Mouse (Mus musculus) gastrocnemius, postnatal 10 days (tissue): Measurements from ENCODE around the gene Reps1. TPM values are rescaled to one million over a fixed set of nuclear protein-coding genes. Genes with fewer than 3 reads are reported as not detected.

ENCODE experiments used
- DNase-seq: peaks from one replicate; pipeline ENCODE4 v3.0.0; 2021; ENCODE audit warnings: mixed read lengths
- long read RNA-seq, 2 experiments: library from polyadenylated mRNA; stranded (forward); transcript quantifications; one replicate each; pipeline ENCODE4 v2.0.0; 2021
- total RNA-seq, 2 experiments: library from RNA; stranded (reverse); gene quantifications; 2 replicates each; pipeline ENCODE4 v1.2.3; 2021

Reps1 gene
- total RNA-seq = 10 to 100 TPM; 37.6 to 46.3 TPM
- long read RNA-seq, experiment 1, transcript Reps1-201 (20 exons, 2,595 nt) = minor isoform, 7 of 69 reads
- long read RNA-seq, experiment 1, transcript Reps1-210 (19 exons, 2,537 nt) = major isoform, 27 of 69 reads
- long read RNA-seq, experiment 1, partial matches to known transcripts = 6 of 69 reads
- long read RNA-seq, experiment 1, other reads (novel, unspliced or antisense) = 29 of 69 reads
- long read RNA-seq, experiment 2, transcript Reps1-210 (19 exons, 2,537 nt) = major isoform, 9 of 40 reads
- long read RNA-seq, experiment 2, partial matches to known transcripts = 4 of 40 reads
- long read RNA-seq, experiment 2, other reads (novel, unspliced or antisense) = 24 of 40 reads

DNA sequence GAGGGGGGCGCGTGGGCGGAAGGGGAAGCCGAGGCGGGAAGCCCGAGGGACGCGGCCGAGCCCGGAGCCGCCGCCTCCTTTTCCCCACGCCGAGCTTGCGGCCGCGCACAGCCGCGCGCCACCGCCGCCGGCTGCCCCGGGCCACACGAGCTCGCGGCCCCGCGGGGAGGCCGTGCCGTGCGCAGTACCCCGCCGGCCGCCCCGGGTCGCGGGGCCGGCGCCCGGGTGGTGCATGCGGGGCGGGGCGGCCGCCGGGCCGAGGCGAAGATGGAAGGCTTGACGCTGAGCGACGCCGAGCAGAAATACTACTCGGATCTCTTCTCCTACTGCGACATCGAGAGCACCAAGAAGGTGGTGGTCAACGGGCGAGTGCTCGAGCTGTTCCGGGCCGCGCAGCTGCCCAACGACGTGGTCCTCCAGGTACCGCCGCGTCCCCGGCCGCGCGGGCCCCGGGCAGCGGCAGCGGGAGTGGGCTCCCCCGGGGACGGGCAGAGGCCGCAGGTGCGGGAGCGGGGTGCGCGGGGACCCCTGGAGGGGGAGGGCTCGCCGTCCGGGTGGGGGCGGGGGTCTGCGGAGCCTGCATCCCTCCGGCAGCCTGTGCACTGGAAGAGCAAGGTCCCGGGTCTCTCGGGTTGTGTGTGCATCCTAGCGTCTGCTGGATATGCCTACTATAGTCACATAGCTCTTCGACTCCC, at the start of gene Reps1:
Gene Reps1 (plus strand): TSS at position 166 of the 695 bp plus-strand sequence.
- DNase-seq = peak; percentile 45

- peak; percentile 35 for DNase-seq
Observed at GRCm38 (mm10) chr10:18006756-18007155, 48.9 kb upstream of the Reps1 start.

- DNase-seq = no peak
Observed at GRCm38 (mm10) chr10:18007243-18007642, 48.4 kb upstream of the Reps1 start.

- DNase-seq = no peak
Observed at GRCm38 (mm10) chr10:18008118-18008517, 47.5 kb upstream of the Reps1 start.

GRCm38 (mm10) chr10:18009744-18010143, 45.9 kb upstream of the Reps1 start:
- DNase-seq = no peak

- DNase-seq = no peak
Observed at GRCm38 (mm10) chr10:18011761-18012160, 43.9 kb upstream of the Reps1 start.

DNA sequence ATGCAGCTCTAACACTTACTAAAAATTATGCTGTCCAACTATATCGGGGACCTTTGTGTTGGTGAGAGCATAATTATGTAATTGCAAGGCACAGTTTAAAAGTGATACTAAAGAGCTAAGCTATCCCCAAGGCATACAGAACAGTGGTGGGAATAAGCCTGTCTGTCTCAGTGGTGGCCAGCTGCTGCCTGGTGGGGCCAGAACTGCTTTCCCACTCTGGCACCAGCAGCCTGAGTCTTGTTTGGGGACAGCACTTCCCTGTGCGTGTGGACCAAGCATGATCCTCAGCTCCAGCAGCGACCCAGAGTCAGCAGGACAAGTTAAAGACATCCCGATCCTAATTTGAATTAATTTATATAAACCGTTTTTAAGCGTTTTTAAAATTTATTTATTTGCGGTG, 35.2 kb upstream of the Reps1 start:
- DNase-seq = no peak

GRCm38 (mm10) chr10:18020846-18021245, 34.8 kb upstream of the Reps1 start:
- no peak for DNase-seq

GRCm38 (mm10) chr10:18021576-18022311, 33.9 kb upstream of the Reps1 start:
- no peak for DNase-seq

GRCm38 (mm10) chr10:18022312-18022711, 33.3 kb upstream of the Reps1 start:
- DNase-seq = peak; percentile 78

- DNase-seq = peak; percentile 58
Observed at GRCm38 (mm10) chr10:18022741-18023347, 32.8 kb upstream of the Reps1 start, which contains the start of gene Abracl. Gene Abracl (minus strand): TSS chr10:18023288.

GRCm38 (mm10) chr10:18034408-18034807, 21.3 kb upstream of the Reps1 start:
- DNase-seq = no peak

DNA sequence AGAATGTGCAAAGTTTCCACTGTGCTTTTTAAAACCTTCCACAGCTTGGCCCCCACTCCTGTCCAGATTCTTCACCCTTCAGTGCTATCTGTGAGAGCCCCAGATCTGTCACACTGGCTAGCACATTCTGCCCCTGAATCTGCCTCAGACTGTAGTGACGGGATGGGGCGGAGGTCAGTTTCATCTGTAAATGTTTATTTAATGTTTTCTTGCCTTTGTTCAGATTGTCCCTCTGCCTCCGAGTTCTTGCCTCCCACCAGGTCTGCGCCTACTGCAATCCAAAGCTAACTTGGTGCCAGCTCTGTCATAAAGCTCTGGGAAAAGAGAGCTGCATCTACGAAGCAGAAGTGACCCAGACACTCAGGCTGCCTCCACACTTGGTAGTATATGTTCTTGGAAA, 18.8 kb upstream of the Reps1 start:
- DNase-seq = no peak

GRCm38 (mm10) chr10:18046380-18046779, 9.3 kb upstream of the Reps1 start:
- DNase-seq = no peak

GRCm38 (mm10) chr10:18047380-18048146, 8.1 kb upstream of the Reps1 start:
- no peak for DNase-seq

DNA sequence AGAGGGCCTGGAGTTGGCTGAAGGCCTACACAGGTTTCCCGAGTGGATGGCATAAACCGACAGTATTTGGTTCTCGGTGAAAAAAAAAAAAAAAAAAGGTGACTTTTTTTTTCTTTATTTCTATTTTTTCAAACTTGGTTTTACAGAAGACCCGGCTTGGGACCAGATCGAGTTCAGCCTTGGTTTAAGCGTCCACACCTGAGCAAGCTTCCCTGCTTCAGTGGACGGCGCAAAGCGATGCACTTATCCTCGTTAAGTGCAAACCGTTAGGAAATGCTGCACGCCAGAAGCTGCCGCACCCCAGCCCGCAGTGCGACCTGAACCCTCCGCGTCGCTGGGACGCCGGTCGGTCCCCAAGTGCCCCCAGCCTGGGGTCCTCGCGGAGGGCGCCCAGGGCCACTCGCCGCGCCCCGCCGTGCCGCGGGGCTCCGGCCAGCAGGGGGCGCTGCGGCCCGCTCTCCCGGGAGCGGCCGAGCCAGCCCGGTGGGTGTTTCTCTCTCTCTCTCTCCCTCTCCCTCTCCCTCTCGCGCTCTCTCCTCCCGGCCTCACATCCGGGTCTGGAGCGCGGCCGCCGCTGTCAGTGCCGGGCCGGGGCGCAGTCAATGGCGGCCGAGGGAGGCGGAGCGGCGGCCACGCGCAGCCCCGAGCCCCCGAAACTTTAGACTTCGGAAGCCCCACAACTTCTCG, 509 bp upstream of the Reps1 start:
- peak; percentile 84 for DNase-seq

GRCm38 (mm10) chr10:18056391-18056745, 707 bp downstream of the Reps1 start:
- no peak for DNase-seq

GRCm38 (mm10) chr10:18058681-18059338, 3.1 kb downstream of the Reps1 start:
- DNase-seq = no peak

DNA sequence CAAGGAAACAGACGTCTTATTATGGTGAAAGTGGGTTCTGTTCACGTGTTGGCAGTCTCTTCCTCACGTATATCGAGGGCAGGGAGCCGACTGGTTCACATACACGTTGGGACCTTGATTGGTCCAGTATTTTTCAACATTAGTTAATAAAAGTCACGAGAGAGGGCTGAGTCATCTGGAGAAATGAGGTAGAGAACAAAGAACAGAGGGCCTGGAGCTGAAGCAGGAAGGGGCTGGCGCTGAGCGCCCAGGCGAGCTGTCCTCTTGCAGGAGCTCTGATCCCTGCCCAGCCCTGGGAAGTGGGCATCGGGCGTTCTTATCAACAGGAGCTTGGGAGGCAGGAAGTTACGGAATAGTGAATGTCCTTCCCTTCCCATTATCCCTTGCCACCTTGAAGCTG, 4.1 kb downstream of the Reps1 start:
- no peak for DNase-seq

DNA sequence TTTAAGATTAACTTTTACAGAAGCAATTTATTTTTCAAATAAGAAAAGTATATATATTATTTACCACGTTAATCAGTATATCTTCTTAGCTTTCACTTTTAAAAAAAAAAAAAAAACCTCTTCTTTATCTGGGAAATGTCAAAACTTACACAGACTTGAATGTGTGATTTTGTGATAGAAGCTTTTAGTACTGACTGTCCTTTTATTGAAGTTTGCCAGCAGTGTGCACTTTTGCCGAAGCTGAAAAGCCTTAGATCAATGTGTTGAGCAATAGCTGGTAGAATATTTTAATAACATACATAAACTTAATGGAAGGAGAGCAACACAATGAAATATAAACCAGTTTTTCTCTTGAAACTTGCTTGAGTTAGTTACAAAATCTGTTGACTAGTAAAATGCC, 5.1 kb downstream of the Reps1 start:
- no peak for DNase-seq

DNA sequence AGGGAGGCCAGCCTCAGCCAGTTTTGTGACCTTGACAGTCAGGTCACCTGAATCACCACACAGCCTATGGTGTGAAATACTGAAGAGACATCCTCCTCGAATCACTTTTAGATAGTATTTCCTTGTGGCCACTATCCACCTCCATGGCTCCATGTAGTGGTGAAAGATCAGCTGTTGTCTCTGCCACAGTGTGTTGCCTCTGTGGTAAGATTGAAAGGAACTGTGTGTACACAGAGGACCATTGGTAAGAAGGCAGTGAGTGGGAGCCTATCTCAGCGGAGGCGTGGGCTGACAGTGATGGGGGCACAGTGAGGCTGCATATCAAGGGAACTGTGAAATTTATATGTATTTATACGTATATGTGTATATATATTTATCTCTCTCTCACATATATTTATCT, 5.9 kb downstream of the Reps1 start:
- no peak for DNase-seq
